Mouse (Mus musculus) hindbrain, embryonic 16.5 days (tissue): Measurements from ENCODE around the gene Phactr1. TPM values are rescaled to one million over a fixed set of nuclear protein-coding genes. Genes with fewer than 3 reads are reported as not detected.

Source experiments
- ATAC-seq: fragments of 200-750 bp; cut with Nextera tagmentation; 2 replicates; pipeline ENCODE4 v1.8.0; 2017; ENCODE audit warnings: moderate TSS enrichment, moderate library complexity
- H3K27ac ChIP-seq: fragments of 300-500 bp; sonication (generic); 2 replicates; pipeline ENCODE4 v1.5.1; 2014; ENCODE audit warnings: low read depth, mild to moderate bottlenecking, control low read depth, low read length, moderate library complexity
- H3K27me3 ChIP-seq: fragments of 300-500 bp; sonication (generic); replicated peaks from 2 replicates; pipeline ENCODE4 v1.6.1; 2014; ENCODE audit warnings: low read length; ENCODE audit not compliant: control insufficient read depth, insufficient read depth
- H3K36me3 ChIP-seq: fragments of 300-500 bp; sonication (generic); 2 replicates; pipeline ENCODE4 v1.6.1; 2014; ENCODE audit warnings: mild to moderate bottlenecking, low read length, moderate library complexity, mixed read lengths; ENCODE audit not compliant: control insufficient read depth, insufficient read depth
- H3K4me1 ChIP-seq: fragments of 300-500 bp; sonication (generic); 2 replicates; pipeline ENCODE4 v1.6.1; 2014; ENCODE audit warnings: low read depth, low read length; ENCODE audit not compliant: control insufficient read depth, insufficient read depth
- H3K4me2 ChIP-seq: fragments of 300-500 bp; sonication (generic); 2 replicates; pipeline ENCODE4 v1.6.1; 2014; ENCODE audit warnings: mild to moderate bottlenecking, low read length, control low read depth, moderate library complexity
- H3K4me3 ChIP-seq: fragments of 300-500 bp; sonication (generic); 2 replicates; pipeline ENCODE4 v1.5.1; 2014; ENCODE audit warnings: mild to moderate bottlenecking, low read length, control low read depth, moderate library complexity
- H3K9ac ChIP-seq: fragments of 300-500 bp; sonication (generic); 2 replicates; pipeline ENCODE4 v1.6.1; 2014; ENCODE audit warnings: low read depth, mild to moderate bottlenecking, control low read depth, low read length, moderate library complexity
- H3K9me3 ChIP-seq: fragments of 300-500 bp; sonication (generic); 2 replicates; pipeline ENCODE4 v1.6.1; 2014; ENCODE audit warnings: mild to moderate bottlenecking, low read length, moderate library complexity; ENCODE audit not compliant: control insufficient read depth
- WGBS: fragments of 180-500 bp; shearing (Covaris S2); extraction: QIAGEN DNeasy Blood & Tissue Kit; methylation state at CpG from one replicate; pipeline ENCODE4 v1.1.7; 2014; 5-methylcytosine and 5-hydroxymethylcytosine counted together
- polyA plus RNA-seq: library from polyadenylated mRNA; unstranded; fragments of >200 nt; fragmentation: Nextera tagmentation; extraction: Ambion mirVana; gene quantifications from 2 replicates; pipeline ENCODE4 v1.2.1, GENCODE M21; 2015

Phactr1 gene
- polyA plus RNA-seq, 1 experiment from 2014 or later = 49.9 TPM

DNA sequence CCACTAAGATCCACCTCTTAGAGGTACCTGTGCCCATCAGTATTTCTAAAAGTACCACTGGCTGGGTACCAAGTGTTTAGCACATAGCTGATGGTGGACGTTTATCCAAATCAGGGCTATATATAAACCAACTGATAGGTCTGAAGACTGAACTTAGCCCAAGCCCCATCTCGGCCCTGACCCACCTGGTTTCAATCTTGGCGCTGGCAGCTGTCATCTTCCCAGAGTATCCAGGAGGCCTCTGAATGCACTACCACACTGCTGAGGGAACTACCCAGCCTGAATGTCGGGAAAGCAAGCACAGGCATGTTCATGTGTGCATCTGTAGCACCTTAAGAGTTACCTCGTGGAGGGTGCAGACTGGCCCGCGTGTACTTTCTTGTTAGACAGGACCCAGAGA is 422.5 kb downstream of the Phactr1 start:
- no peak overlapping the region for H3K9ac ChIP-seq
- no peaks in the 10 kb centered on the region for H3K27me3 ChIP-seq
- no peaks in the 10 kb centered on the region for H3K4me1 ChIP-seq
- 88% methylated on average over 7 of the region's 7 CpGs for WGBS
- ATAC-seq = no peak
- H3K27ac ChIP-seq = no peak overlapping the region
- no peak overlapping the region for H3K4me3 ChIP-seq
- H3K9me3 ChIP-seq = peaks cover 4% of the 10 kb centered on the region
- no peaks in the 10 kb centered on the region for H3K36me3 ChIP-seq
- H3K4me2 ChIP-seq = no peak overlapping the region

DNA sequence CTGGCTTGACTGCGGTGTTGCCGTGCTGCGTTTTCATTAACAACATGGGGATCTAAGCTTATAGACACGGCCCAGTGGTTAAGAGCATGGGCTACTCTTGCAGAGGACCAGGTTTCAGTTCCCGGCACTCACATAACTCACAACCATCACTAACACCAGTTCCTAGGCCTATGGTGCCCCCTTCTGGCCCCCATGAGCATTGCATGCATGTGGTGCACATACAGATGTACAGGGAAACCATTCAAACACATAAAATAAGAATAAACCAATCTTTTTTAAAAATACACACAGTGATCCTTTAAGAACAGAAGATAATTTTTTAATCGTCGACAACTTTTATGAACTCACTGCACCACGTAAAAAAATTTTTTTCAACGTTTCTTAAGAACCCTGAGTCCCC is 424.1 kb downstream of the Phactr1 start:
- H3K4me2 ChIP-seq = no peak overlapping the region
- H3K36me3 ChIP-seq = no peaks in the 10 kb centered on the region
- no peak overlapping the region for H3K4me3 ChIP-seq
- no peaks in the 10 kb centered on the region for H3K27me3 ChIP-seq
- no peak overlapping the region for H3K27ac ChIP-seq
- no peaks in the 10 kb centered on the region for H3K4me1 ChIP-seq
- peaks cover 4% of the 10 kb centered on the region for H3K9me3 ChIP-seq
- WGBS = 96% methylated on average over 9 of the region's 9 CpGs
- H3K9ac ChIP-seq = no peak overlapping the region
- no peak for ATAC-seq

DNA sequence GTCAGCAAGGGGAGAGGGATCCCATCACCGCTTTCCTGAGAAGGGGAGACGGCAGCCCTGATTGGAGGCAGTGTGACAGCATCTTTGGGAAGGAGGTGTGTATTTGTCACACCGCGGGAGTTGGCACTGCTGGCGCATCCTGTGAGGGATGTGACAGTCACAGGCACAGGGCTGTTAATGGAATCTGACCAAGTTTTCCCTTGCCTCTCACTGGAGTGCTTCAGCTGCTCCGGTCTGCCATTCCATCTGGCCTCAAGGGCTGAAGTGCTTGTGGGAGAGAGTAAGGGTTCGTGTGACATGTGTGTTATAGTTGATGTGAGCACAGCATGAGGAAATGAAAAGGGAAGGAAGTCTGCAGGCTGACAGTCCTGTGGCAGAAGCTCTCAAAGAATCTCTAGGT is 431.9 kb downstream of the Phactr1 start:
- WGBS = 63% methylated on average over 7 of the region's 7 CpGs
- Histone ChIP-seq H3K9ac (no peak overlapping the region), H3K9me3 (no peaks in the 10 kb centered on the region), H3K36me3 (no peaks in the 10 kb centered on the region), H3K4me3 (no peak overlapping the region), H3K4me2 (0 out of 2 replicates have a peak overlapping the region, but pooled peaks have one; percentile 12), H3K4me1 (peaks cover 5% of the 10 kb centered on the region; the same call in 1 of the 2 replicates), H3K27me3 (no peaks in the 10 kb centered on the region), H3K27ac (peak overlapping the region; percentile 56; the same call in 1 of the 2 replicates)
- peak; percentile 89 for ATAC-seq

DNA sequence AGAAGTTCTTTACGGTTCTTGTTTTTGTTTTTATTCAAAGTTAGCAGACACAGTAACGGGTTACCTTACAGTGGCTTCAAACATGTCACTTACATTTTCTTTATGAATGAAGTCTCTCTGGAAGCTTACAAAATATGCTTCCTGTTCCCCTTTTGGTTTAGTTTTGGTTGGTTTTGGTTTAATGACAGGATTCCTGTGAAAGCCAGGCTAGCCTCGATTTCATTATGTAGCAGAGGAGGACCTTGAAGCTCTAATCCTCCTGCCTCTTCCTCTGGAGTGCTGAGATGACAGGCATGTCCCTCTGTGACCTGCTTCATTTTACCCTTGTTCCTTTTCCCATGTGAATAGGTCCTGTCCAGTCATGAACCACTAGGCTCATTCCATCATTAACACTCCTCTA is 432.3 kb downstream of the Phactr1 start:
- H3K4me2 ChIP-seq = no peak overlapping the region
- H3K36me3 ChIP-seq = no peaks in the 10 kb centered on the region
- no peak for ATAC-seq
- no peaks in the 10 kb centered on the region for H3K9me3 ChIP-seq
- H3K27ac ChIP-seq = no peak overlapping the region
- 83% methylated on average over 3 of the region's 3 CpGs for WGBS
- no peaks in the 10 kb centered on the region for H3K27me3 ChIP-seq
- H3K9ac ChIP-seq = no peak overlapping the region
- peaks cover 5% of the 10 kb centered on the region; the same call in 1 of the 2 replicates for H3K4me1 ChIP-seq
- no peak overlapping the region for H3K4me3 ChIP-seq

DNA sequence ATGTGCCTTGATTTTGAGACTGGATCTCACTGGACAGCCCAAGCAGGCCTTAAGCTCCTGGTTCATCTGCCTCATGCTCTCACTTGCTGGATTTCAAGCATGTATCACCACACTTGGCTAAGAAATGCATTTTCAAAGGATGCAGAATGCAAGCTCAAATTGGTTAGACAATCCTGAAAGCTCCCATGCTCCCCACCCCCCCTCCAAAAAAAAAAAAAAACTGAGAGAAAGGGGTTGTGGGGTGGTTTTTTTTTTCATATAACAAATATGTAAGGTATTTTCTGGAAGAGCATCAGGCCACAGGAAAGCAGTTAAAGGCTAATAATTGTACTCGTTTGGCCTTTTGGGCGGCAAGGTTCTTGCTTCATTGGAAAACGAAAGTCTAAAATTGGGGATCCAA is 432.7 kb downstream of the Phactr1 start:
- no peaks in the 10 kb centered on the region for H3K27me3 ChIP-seq
- peaks cover 5% of the 10 kb centered on the region; the same call in 1 of the 2 replicates for H3K4me1 ChIP-seq
- no peaks in the 10 kb centered on the region for H3K36me3 ChIP-seq
- no peak overlapping the region for H3K27ac ChIP-seq
- H3K9me3 ChIP-seq = no peaks in the 10 kb centered on the region
- H3K4me3 ChIP-seq = no peak overlapping the region
- no peak overlapping the region for H3K4me2 ChIP-seq
- WGBS = 97% methylated on average over 3 of the region's 3 CpGs
- ATAC-seq = no peak
- no peak overlapping the region for H3K9ac ChIP-seq

DNA sequence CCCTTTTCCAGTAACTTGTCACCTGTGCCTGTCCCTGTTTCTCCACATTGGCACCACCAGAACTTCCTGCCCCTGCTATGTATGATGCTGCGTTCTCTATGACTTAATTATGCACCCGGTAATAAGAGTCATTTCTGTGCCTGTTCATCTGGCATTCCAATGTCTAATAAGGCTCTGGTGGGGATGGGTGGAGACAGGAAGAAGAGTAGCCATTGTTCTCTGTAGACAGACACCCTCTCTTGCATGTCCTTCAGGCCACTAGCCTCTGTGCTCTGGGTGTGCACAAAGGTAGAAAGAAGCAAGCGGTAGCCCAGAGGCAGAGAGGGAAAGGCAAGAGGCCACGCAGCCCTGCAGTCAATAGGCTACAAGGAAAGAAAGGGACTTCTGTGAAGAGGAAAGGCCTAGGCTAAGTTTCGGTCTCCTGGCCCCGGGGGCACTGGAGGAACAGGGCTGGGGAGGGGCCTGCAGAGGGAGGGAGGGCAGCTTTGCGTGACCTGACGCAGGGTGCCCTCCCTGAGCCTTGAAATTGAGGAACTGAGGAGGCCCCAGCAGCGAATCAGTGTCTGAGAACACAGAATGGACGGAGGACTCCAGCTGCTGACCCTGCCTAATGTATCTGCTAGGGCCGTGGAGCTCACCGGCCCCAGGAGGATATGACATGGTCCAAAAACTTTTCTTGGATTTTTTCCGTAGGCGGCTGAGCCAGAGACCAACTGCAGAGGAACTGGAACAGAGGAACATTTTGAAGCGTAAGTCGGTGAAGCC is 442.1 kb downstream of the Phactr1 start:
- Histone ChIP-seq H3K36me3 (no peaks in the 10 kb centered on the region), H3K4me1 (no peaks in the 10 kb centered on the region), H3K27me3 (no peaks in the 10 kb centered on the region), H3K9me3 (no peaks in the 10 kb centered on the region), H3K4me2 (no peak overlapping the region), H3K27ac (no peak overlapping the region), H3K4me3 (no peak overlapping the region), H3K9ac (no peak overlapping the region)
- 66% methylated on average over 15 of the region's 16 CpGs for WGBS
- no peak for ATAC-seq

DNA sequence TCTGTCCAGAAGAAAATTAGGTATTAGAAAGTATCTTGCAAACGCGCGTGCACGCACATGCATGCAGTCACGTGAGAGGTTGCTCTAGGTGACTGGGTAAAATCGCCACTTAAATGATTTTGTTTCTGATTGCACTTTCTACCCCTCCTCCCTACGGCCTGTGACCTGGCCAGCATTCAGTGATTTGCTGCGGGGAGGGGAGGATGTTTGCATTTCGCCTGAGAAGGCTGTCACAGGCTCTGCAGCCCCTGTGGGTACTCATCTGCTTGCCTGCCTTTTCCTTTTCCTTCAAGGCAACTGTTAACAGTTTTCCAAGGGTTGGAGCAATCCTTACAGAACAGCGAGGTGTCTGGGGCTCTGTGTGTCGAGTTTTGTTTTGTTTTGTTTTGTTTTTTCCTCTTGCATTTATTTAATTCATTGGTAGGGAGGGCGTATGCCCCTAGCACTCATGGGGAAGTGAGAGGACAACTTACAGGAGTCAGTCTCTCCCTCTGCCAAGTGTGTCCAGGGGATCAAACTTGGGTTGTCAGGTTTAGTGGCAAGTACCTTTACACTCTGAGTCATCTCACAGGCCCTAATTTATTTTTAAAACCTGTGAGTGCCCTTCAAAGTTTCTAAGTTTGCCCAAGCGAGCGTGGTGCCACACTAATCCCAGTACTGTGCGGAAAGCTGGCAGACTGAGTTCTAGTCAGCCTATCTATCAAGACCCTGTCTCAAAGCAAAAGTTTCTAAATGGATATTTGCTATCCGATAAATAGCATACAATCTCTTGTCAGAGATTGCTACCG is 443.7 kb downstream of the Phactr1 start:
- Histone ChIP-seq H3K4me2 (no peak overlapping the region), H3K9me3 (no peaks in the 10 kb centered on the region), H3K36me3 (no peaks in the 10 kb centered on the region), H3K27ac (no peak overlapping the region), H3K4me1 (no peaks in the 10 kb centered on the region), H3K4me3 (no peak overlapping the region), H3K9ac (no peak overlapping the region), H3K27me3 (no peaks in the 10 kb centered on the region)
- 53% methylated on average over 17 of the region's 17 CpGs for WGBS
- ATAC-seq = no peak

DNA sequence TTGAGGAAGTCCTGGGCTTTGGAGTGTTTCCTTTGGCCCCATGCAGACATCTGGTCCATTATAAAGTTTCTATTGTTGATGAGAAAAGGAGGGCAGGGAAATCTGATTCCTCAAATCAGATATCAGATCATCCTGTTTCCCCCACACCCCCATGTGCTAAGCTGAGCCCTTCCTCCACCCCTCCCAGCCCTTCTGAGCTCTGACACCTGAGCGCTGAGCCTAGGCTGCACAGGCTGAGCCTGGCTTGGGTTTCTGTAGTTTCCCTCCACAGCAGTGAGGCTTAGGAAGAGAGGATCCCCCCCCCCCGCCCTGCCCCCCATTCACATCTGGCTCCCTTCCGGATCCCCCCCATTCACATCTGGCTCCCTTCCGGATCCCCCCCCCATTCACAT is 444.3 kb downstream of the Phactr1 start:
- WGBS = 54% methylated on average over 4 of the region's 4 CpGs
- H3K9ac ChIP-seq = no peak overlapping the region
- H3K4me2 ChIP-seq = no peak overlapping the region

DNA sequence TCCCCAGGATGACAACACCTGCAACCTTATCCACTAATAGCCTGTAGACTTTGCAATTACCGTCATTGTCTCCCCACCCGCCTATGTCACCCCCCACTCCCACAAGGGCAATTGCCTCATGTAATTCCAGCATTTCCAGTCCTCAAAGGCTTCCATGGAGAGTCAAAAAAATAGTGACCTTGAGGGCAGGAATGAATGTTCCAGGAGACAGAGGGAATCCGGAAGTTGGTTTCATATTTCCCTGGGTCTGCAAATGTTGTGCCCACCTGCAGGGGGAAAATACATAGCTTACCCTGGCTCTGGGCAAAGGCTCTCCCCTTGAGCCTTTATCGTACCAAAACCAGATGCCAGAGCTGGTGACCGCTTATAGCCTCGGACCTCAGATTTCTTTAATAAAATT is 449.7 kb downstream of the Phactr1 start:
- 85% methylated on average over 6 of the region's 6 CpGs for WGBS
- Histone ChIP-seq H3K9ac (no peak overlapping the region), H3K4me2 (no peak overlapping the region), H3K27me3 (no peaks in the 10 kb centered on the region), H3K4me1 (no peaks in the 10 kb centered on the region; the same call in 1 of the 2 replicates), H3K4me3 (no peak overlapping the region), H3K36me3 (peaks cover 3% of the 10 kb centered on the region; the same call in 1 of the 2 replicates), H3K9me3 (no peaks in the 10 kb centered on the region), H3K27ac (no peak overlapping the region)
- no peak for ATAC-seq

More for the DNA sequence above, 444.3 kb downstream of the Phactr1 start:
- no peak for ATAC-seq
- Histone ChIP-seq H3K4me3 (no peak overlapping the region), H3K9me3 (no peaks in the 10 kb centered on the region), H3K36me3 (no peaks in the 10 kb centered on the region), H3K27me3 (no peaks in the 10 kb centered on the region), H3K4me1 (no peaks in the 10 kb centered on the region), H3K27ac (no peak overlapping the region)
